Mouse (Mus musculus) gastrocnemius, postnatal 25 days (tissue): ENCODE measurements at regions not wholly inside any gene's neighbourhood (a gene's known extent, or its start where the extent isn't known, plus 50 kb on each side); places are given as distances from the start of the nearest gene placed in this dataset.
A peak's percentile ranks its signal among the peaks of the same experiment; 100 is the strongest.

ENCODE experiments used
- DNase-seq: peaks from one replicate; pipeline ENCODE4 v3.0.0; 2022

GRCm38 (mm10) chr11:44156490-44157345, 243.1 kb upstream of the Il12b start:
- no peak for DNase-seq

- no peak for DNase-seq
Observed at GRCm38 (mm10) chr11:44158236-44158635, 241.6 kb upstream of the Il12b start.

GRCm38 (mm10) chr11:44161734-44162418, 238.0 kb upstream of the Il12b start:
- no peak for DNase-seq

DNA sequence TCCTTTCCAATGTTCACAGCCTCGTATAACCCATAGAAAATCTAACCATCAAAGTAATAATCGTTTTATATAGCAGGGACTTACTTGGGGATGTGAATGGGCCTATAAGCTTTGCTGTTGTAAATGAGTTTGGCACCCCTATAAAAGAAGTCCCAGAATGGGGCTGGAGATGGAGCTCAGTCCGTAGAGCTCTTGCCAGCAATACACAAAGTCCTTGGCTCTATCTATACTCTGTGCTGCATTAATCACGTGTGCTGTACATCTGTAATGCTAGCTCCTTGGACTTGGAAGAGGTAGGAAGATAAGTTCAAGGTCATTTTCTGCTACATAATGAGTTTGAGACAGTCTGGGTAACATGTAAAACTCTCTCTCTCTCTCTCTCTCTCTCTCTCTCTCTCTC, 236.8 kb upstream of the Il12b start:
- DNase-seq = no peak

DNA sequence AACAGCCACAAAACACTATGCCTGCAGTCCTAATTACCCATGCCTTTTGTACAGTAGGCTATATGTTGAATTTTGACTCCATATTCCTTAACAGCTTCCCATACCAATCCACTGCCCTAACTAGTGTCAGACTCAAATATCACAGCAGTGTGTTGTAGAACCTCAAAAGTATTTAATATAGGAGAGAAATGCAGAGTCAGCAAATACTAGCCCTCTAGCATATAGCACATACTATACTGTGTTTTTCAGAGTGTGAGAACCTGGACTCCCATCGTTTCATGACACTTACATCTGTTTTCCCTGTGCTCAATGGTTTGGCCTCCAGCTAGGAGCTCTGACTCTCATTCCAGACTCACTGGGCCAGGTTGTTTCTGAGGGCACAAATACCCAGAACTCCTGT, 236.1 kb upstream of the Il12b start:
- DNase-seq = no peak

DNA sequence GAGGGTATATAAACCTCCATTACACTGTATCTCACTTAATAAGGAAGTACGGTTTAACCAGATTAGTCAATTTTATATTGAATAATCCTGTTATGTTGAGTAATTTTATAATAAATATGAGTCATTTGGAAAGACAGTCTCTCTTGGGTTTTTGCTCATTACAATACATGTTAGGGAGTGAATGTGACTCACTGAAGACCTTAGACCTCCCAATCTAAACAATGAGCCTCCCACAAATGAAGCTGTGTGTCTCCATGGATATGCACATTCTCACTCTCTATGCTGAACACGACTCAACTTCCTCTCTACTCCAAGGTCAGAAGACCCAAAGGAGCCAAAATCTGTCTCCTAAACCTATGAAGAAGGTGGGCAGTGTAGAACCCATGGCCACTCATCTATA, 235.7 kb upstream of the Il12b start:
- DNase-seq = no peak

- DNase-seq = no peak
Observed at GRCm38 (mm10) chr11:44167724-44168500, 232.0 kb upstream of the Il12b start.

- no peak for DNase-seq
Observed at GRCm38 (mm10) chr11:44172478-44172877, 227.4 kb upstream of the Il12b start.

GRCm38 (mm10) chr11:44173196-44173595, 226.7 kb upstream of the Il12b start:
- no peak for DNase-seq

- no peak for DNase-seq
Observed at GRCm38 (mm10) chr11:44174548-44174947, 225.3 kb upstream of the Il12b start.

- DNase-seq = no peak
Observed at GRCm38 (mm10) chr11:44179711-44180110, 220.2 kb upstream of the Il12b start.

- DNase-seq = no peak
Observed at GRCm38 (mm10) chr11:44183823-44184222, 216.0 kb upstream of the Il12b start.

- no peak for DNase-seq
Observed at GRCm38 (mm10) chr11:44185218-44185890, 214.5 kb upstream of the Il12b start.

- no peak for DNase-seq
Observed at GRCm38 (mm10) chr11:44188202-44188601, 211.7 kb upstream of the Il12b start.

DNA sequence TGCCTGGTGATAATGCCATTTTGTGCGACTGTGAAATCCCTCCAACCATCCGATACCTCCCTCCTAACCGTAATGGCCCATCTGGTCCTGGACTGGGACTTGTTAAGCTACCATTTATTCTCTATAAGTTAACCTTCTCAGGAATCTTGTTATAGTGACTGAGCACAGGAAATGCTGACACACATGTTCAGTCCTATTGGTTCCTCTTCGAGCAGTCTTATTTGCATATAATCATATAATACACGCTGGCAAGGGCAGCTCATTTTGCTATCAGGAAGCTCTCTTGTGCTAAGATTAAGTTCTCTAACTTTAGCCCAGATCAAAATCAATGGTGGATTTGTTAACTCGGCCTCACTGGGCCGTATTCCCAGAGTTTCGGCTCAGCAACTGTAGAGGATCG, 206.1 kb upstream of the Il12b start:
- no peak for DNase-seq

GRCm38 (mm10) chr11:44202716-44203115, 197.1 kb upstream of the Il12b start:
- DNase-seq = no peak

DNA sequence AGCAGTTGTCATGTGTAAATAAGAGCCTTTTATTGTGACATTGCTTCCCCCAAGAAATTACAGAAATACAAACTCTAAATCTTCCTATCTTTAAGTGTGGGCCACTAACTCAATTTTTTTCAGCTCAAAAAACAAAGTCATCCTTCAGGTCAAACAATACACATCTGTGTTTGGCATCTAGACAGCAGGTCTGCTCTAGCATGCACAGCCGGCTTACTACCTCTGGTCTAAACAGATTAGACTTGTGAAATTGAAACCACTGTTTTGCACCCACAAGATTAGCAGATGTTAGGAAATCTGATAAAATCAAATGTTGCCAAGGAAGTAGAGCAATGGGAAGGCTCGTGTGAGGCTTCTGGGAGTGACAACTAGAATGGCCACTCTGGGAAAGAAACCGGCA, 195.5 kb upstream of the Il12b start:
- no peak for DNase-seq

DNA sequence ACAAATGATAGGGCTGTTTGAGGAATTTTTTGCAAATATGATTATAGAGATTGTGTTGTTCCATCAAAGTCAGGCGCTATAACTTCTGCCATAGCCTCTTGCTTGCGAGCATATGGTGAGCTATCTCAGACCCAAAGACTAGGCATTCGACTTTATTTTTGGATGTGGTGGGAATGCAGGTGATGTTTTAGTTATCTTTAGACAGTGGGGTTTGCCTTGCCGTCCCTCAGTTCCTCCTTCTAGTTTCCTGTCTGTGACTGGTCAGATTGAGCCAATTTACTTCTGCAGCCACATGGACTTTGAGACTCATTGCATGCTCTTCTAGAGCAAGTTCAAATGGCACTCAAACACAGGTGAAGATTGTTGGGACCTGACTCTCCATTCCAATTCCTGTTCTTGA, 193.0 kb upstream of the Il12b start:
- no peak for DNase-seq

GRCm38 (mm10) chr11:44211871-44212441, 187.9 kb upstream of the Il12b start:
- DNase-seq = peak; percentile 21

GRCm38 (mm10) chr11:44214095-44214494, 185.8 kb upstream of the Il12b start:
- DNase-seq = no peak

GRCm38 (mm10) chr11:44216346-44216745, 183.5 kb upstream of the Il12b start:
- DNase-seq = no peak

DNA sequence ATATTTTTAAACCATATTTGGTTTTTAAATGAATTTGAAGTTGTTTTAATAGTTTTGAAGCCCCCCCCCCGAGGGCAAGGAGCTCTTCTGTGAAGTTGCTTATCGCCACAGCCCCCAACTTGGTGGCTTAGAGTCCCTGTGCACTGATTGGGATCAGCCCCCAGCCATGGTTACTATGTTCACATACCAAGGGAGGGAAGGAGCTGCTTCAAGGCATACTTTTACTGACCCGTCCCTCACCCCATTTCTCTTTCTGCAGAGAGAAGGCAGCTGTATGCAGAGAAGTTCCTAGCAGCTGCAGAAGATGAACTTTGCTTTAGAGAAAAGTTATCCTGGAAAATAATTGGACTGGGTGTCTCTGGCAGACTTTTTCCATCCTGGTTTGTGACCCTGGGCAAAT, 179.9 kb upstream of the Il12b start:
- no peak for DNase-seq
